9 mouse cellular contexts compared by ENCODE assay signal in the genomic region with DNA sequence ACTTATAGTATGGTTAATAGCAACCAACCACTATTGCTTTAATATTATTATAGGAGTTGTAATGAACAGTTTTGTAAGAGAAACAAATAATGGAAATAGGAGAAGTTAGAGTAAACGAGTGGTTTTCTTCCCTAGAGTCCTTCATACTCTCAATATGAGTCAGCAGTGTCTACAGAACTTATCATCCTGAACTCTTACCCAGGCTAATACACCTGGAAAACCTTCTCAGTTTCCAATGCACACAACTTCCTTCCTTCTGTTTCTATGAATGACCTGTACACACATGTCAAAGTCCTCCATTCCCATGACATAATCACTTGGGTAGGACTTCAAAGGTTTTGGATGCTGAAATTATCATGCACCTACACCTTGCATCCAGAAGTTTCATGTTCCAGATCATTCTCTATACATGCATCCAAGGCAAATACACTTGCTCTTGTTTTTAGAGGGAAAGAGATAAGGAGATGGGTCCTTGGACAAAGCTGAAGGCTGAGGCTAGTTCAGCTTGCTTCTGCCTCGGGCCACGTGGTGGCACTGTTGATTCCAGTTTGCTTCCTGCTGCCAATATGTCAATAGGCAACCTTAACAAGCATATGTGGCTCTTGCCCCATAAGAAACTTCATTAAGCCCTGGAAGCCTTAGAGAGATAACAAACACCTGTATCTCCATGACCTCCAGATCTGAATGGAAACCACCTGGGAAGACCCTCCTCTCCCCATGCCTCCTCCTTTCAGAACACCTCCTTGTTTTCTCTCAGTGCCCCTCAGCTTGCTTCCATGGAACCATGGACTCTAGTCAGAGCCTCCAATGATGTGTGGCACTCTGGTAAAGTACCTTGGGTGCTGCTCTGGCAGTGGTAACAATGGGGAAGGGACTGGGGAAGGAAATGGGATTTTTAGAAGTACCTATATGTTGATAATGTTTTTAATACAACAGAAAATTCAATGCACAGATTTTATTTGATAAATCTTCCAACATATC.
DNase-seq lines count a peak whose midpoint lies in the region; ATAC-seq and TF ChIP-seq lines count a peak whose summit lies in the region.
"Had no signal": no experiment of that assay in that cellular context is flagged by ENCODE, and none has a peak within 500 bp of the region (broad histone marks: within the 10 kb centered on the region; RNA-seq: fewer than 3 reads in every experiment).

No protein-coding gene starts in this region.

- peak; percentile 85 for TF ChIP-seq CTCF in hindbrain, postnatal 0 days (IDR thresholded peaks at IDR 0.05; ENCODE audit: low read depth)
- peak; percentile 77 for TF ChIP-seq CTCF in left cerebral cortex, adult 2 months (IDR thresholded peaks at IDR 0.05)

- no peak overlapping the region for H3K4me2 ChIP-seq in liver, embryonic 11.5 days
- H3K4me2 ChIP-seq in forebrain, embryonic 13.5 days, result no peak overlapping the region
- no peak overlapping the region for H3K4me2 ChIP-seq in hindbrain, postnatal 0 days (ENCODE audit: low read depth, low read length)
- no peak overlapping the region for H3K4me2 ChIP-seq in midbrain, embryonic 15.5 days

- H3K27me3 ChIP-seq in liver, embryonic 11.5 days (replicated peaks; ENCODE audit: control insufficient read depth, insufficient read depth, low read length), result no peaks in the 10 kb centered on the region
- H3K27me3 ChIP-seq in forebrain, embryonic 13.5 days, result peaks cover 11% of the 10 kb centered on the region
- H3K27me3 ChIP-seq in hindbrain, postnatal 0 days (ENCODE audit: insufficient read depth, low read length), result no peaks in the 10 kb centered on the region
- peaks cover 6% of the 10 kb centered on the region; the same call in 1 of the 2 replicates for H3K27me3 ChIP-seq in midbrain, embryonic 15.5 days (replicated peaks)
- no peaks in the 10 kb centered on the region for H3K27me3 ChIP-seq in splenic B cell, adult 2 months (ENCODE audit: control insufficient read depth, insufficient read depth, low read length, poor library complexity, severe bottlenecking)

- no peak overlapping the region for H3K9ac ChIP-seq in liver, embryonic 11.5 days (ENCODE audit: low read depth, low read length)
- no peak overlapping the region for H3K9ac ChIP-seq in forebrain, embryonic 13.5 days
- no peak overlapping the region for H3K9ac ChIP-seq in hindbrain, postnatal 0 days (replicated peaks; ENCODE audit: low read length)
- H3K9ac ChIP-seq in midbrain, embryonic 15.5 days, result no peak overlapping the region

- H3K27ac ChIP-seq in liver, embryonic 11.5 days (ENCODE audit: low read depth, low read length), result no peak overlapping the region
- H3K27ac ChIP-seq in forebrain, embryonic 13.5 days, result no peak overlapping the region
- H3K27ac ChIP-seq in hindbrain, postnatal 0 days, result no peak overlapping the region
- no peak overlapping the region for H3K27ac ChIP-seq in left cerebral cortex, adult 2 months
- H3K27ac ChIP-seq in midbrain, embryonic 15.5 days, result no peak overlapping the region

- H3K4me1 ChIP-seq in liver, embryonic 11.5 days (replicated peaks; ENCODE audit: control insufficient read depth, insufficient read depth, low read length), result no peaks in the 10 kb centered on the region
- H3K4me1 ChIP-seq in forebrain, embryonic 13.5 days, result no peaks in the 10 kb centered on the region
- no peaks in the 10 kb centered on the region for H3K4me1 ChIP-seq in hindbrain, postnatal 0 days (ENCODE audit: insufficient read depth, low read length)
- H3K4me1 ChIP-seq in midbrain, embryonic 15.5 days, result no peaks in the 10 kb centered on the region

- peak; percentile 30 for DNase-seq in liver
- no peak for DNase-seq in liver, embryonic 11.5 days (ENCODE audit: low spot score)
- peak; percentile 1 for DNase-seq in c-Kit-positive CD71-positive TER-119-negative erythroid progenitor cells, embryonic 14.5 days (ENCODE audit: low read depth)
- DNase-seq in hindbrain, postnatal 0 days (ENCODE audit: low spot score), result peak; percentile 84
- DNase-seq in left cerebral cortex, adult 2 months (ENCODE audit: extremely low spot score in 1 of 2, low spot score in 2 of 2), result peak; percentile 65 to 70
- peak; percentile 17 for DNase-seq in splenic B cell, adult 2 months (ENCODE audit: low read depth, low spot score)

- H3K4me3 ChIP-seq in liver, embryonic 11.5 days (ENCODE audit: low read depth, low read length), result no peak overlapping the region
- H3K4me3 ChIP-seq in forebrain, embryonic 13.5 days, result no peak overlapping the region
- H3K4me3 ChIP-seq in hindbrain, postnatal 0 days (ENCODE audit: low read length), result no peak overlapping the region
- no peak overlapping the region for H3K4me3 ChIP-seq in left cerebral cortex, adult 2 months
- no peak overlapping the region for H3K4me3 ChIP-seq in midbrain, embryonic 15.5 days
- H3K4me3 ChIP-seq: myocyte had no signal

- intact Hi-C loops in left cerebral cortex, adult 2 months (cut with DNase I), result loop anchor here (1.0 to 10.0 kb wide), 4 partner anchors 86 to 380 kb away; partner anchors contain the start of gene Nebl

- no peaks in the 10 kb centered on the region for H3K36me3 ChIP-seq in liver, embryonic 11.5 days (ENCODE audit: control insufficient read depth, insufficient read depth, low read length)
- no peaks in the 10 kb centered on the region for H3K36me3 ChIP-seq in forebrain, embryonic 13.5 days (ENCODE audit: poor library complexity, severe bottlenecking)
- H3K36me3 ChIP-seq in hindbrain, postnatal 0 days (ENCODE audit: insufficient read depth, low read length), result no peaks in the 10 kb centered on the region
- no peaks in the 10 kb centered on the region for H3K36me3 ChIP-seq in midbrain, embryonic 15.5 days (replicated peaks)
- no peaks in the 10 kb centered on the region for H3K36me3 ChIP-seq in splenic B cell, adult 2 months (ENCODE audit: control insufficient read depth, insufficient read depth, low read length, poor library complexity, severe bottlenecking)

- ATAC-seq in liver, embryonic 11.5 days (replicated peaks; ENCODE audit: low FRiP score), result no peak
- ATAC-seq in forebrain, embryonic 13.5 days, result peak; percentile 74
- peak; percentile 70; the same call in 1 of the 2 replicates for ATAC-seq in hindbrain, postnatal 0 days
- ATAC-seq in midbrain, embryonic 15.5 days (replicated peaks), result peak; percentile 81

- H3K9me3 ChIP-seq in liver, embryonic 11.5 days (ENCODE audit: control insufficient read depth, low read length), result no peaks in the 10 kb centered on the region
- no peaks in the 10 kb centered on the region for H3K9me3 ChIP-seq in forebrain, embryonic 13.5 days (replicated peaks)
- no peaks in the 10 kb centered on the region for H3K9me3 ChIP-seq in hindbrain, postnatal 0 days (ENCODE audit: low read length)
- H3K9me3 ChIP-seq in midbrain, embryonic 15.5 days, result no peaks in the 10 kb centered on the region

- 30% methylated on average over 3 of the region's 3 CpGs for WGBS in liver, embryonic 11.5 days
- WGBS in forebrain, embryonic 13.5 days, result 30% methylated on average over 3 of the region's 3 CpGs
- WGBS in hindbrain, postnatal 0 days, result 31% methylated on average over 3 of the region's 3 CpGs
- 32% methylated on average over 3 of the region's 3 CpGs for WGBS in midbrain, embryonic 15.5 days
